Mouse (Mus musculus): Measurements from ENCODE around the gene Gm38431.

GRCm38 (mm10) chr9:21135941-21136381 lies 44.2 kb upstream of the Gm38431 start:
- no peak for TF ChIP-seq EP300 (IDR thresholded peaks at IDR 0.05; ENCODE audit: low read depth)
- no peak for TF ChIP-seq CTCF (IDR thresholded peaks at IDR 0.05; ENCODE audit: low read depth)

All from liver, postnatal 0 days (tissue).